Mouse (Mus musculus) heart, embryonic 13.5 days (tissue): ENCODE results near the gene Uckl1. TPM values are rescaled to one million over a fixed set of nuclear protein-coding genes. Genes with fewer than 3 reads are reported as not detected.

Experiments used
- ATAC-seq: fragments of 200-750 bp; cut with Nextera tagmentation; 2 replicates; pipeline ENCODE4 v1.8.0; 2017; ENCODE audit warnings: moderate TSS enrichment; ENCODE audit not compliant: insufficient number of reproducible peaks, low FRiP score, low TSS enrichment; ENCODE audit errors: extremely low read depth
- H3K27ac ChIP-seq: fragments of 300-500 bp; sonication (generic); replicated peaks from 2 replicates; pipeline ENCODE4 v1.5.1; 2015; ENCODE audit warnings: moderate library complexity, mild to moderate bottlenecking, inconsistent platforms
- H3K27me3 ChIP-seq: fragments of 300-500 bp; sonication (generic); replicated peaks from 2 replicates; pipeline ENCODE4 v1.6.1; 2015; ENCODE audit warnings: mild to moderate bottlenecking, inconsistent platforms
- H3K36me3 ChIP-seq: fragments of 300-500 bp; sonication (generic); 2 replicates; pipeline ENCODE4 v1.6.1; 2015; ENCODE audit warnings: mild to moderate bottlenecking, inconsistent platforms
- H3K4me1 ChIP-seq: fragments of 300-500 bp; sonication (generic); 2 replicates; pipeline ENCODE4 v1.6.1; 2015; ENCODE audit warnings: inconsistent platforms
- H3K4me2 ChIP-seq: fragments of 300-500 bp; sonication (generic); 2 replicates; pipeline ENCODE4 v1.6.1; 2015; ENCODE audit warnings: inconsistent platforms, mild to moderate bottlenecking, moderate library complexity
- H3K4me3 ChIP-seq: fragments of 300-500 bp; sonication (generic); 2 replicates; pipeline ENCODE4 v1.5.1; 2015; ENCODE audit warnings: moderate library complexity, mild to moderate bottlenecking, inconsistent platforms
- H3K9ac ChIP-seq: fragments of 300-500 bp; sonication (generic); 2 replicates; pipeline ENCODE4 v1.6.1; 2015; ENCODE audit warnings: inconsistent platforms, mild to moderate bottlenecking, moderate library complexity
- H3K9me3 ChIP-seq: fragments of 300-500 bp; sonication (generic); 2 replicates; pipeline ENCODE4 v1.6.1; 2016; ENCODE audit warnings: inconsistent platforms
- WGBS: fragments of 180-500 bp; shearing (Covaris S2); methylation state at CpG from one replicate; pipeline ENCODE4 v1.1.7; 2015; ENCODE audit warnings: mixed read lengths; 5-methylcytosine and 5-hydroxymethylcytosine counted together
- polyA plus RNA-seq: library from polyadenylated mRNA; unstranded; fragments of >200 nt; fragmentation: Nextera tagmentation; extraction: Ambion mirVana; gene quantifications from 2 replicates; pipeline ENCODE4 v1.2.1, GENCODE M21; 2015

Uckl1 gene
- polyA plus RNA-seq, 1 experiment from 2014 or later, result 63.8 TPM

DNA sequence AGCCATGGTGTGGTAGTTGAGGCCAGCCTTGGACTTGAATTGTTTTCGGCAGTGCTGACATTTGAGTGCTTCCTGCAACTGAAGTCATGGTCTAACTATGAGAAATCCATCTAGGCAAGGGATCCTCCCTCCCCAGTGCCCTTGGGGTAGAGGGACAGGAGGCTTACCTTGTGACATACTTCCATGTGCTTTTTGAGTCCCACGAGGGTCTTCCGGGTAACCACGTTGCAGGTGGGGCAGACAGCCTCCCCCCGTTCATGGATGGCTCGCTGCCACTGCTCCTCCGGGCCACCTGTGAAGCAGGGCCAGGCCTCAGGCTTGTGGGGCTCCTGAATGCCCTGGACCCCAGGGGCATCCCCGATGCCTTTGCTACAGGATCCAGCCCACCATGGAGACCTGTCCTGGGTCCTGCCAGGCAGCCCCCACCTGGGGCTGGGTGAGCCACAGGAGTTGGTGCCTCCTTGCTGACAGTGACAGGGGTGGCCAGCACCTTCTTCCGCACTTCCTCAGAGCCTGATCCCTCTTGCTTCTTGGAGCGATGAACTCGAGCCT, 3.6 kb upstream of the Uckl1 start:
- peaks cover 75% of the 10 kb centered on the region for H3K36me3 ChIP-seq
- H3K4me1 ChIP-seq, result peaks cover 22% of the 10 kb centered on the region
- no peak overlapping the region for H3K27ac ChIP-seq
- no peak for ATAC-seq
- no peaks in the 10 kb centered on the region for H3K27me3 ChIP-seq
- H3K4me3 ChIP-seq, result no peak overlapping the region
- no peak overlapping the region for H3K4me2 ChIP-seq
- H3K9ac ChIP-seq, result no peak overlapping the region
- H3K9me3 ChIP-seq, result no peaks in the 10 kb centered on the region
- 87% methylated on average over 11 of the region's 11 CpGs for WGBS

- WGBS, result 76% methylated on average over 6 of the region's 6 CpGs
- ATAC-seq, result no peak
- no peak overlapping the region for H3K27ac ChIP-seq
- H3K36me3 ChIP-seq, result peaks cover 77% of the 10 kb centered on the region
- H3K4me3 ChIP-seq, result no peak overlapping the region
- H3K4me1 ChIP-seq, result peaks cover 17% of the 10 kb centered on the region
- H3K27me3 ChIP-seq, result no peaks in the 10 kb centered on the region
- H3K4me2 ChIP-seq, result no peak overlapping the region
- no peaks in the 10 kb centered on the region for H3K9me3 ChIP-seq
- no peak overlapping the region for H3K9ac ChIP-seq
Measured at GRCm38 (mm10) chr2:181587796-181588195, 3.1 kb upstream of the Uckl1 start.

DNA sequence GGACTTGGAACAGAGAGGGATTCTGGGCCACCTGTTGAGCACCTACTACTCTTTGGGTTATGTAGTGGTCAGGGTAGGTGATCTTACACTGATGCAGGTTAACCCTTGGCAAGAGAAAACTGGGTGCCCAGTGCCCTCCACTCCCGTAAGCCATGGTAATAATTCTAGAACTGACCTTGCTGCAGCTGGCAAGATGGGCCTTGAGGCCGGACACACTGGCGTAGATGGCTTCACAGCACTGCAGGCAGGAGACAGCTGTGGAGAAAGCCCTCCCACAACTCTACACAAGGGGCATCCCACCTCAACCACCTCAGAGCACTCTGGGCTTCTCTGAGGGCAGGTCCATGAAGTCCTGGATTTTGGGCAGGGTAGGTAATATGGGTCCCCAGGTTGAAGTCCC, 1.4 kb upstream of the Uckl1 start:
- H3K4me3 ChIP-seq, result no peak overlapping the region
- ATAC-seq, result no peak
- H3K27me3 ChIP-seq, result no peaks in the 10 kb centered on the region
- H3K27ac ChIP-seq, result no peak overlapping the region
- H3K9ac ChIP-seq, result no peak overlapping the region
- H3K4me2 ChIP-seq, result no peak overlapping the region
- peaks cover 77% of the 10 kb centered on the region for H3K36me3 ChIP-seq
- peaks cover 14% of the 10 kb centered on the region for H3K4me1 ChIP-seq
- no peaks in the 10 kb centered on the region for H3K9me3 ChIP-seq
- 98% methylated on average over 3 of the region's 3 CpGs for WGBS

DNA sequence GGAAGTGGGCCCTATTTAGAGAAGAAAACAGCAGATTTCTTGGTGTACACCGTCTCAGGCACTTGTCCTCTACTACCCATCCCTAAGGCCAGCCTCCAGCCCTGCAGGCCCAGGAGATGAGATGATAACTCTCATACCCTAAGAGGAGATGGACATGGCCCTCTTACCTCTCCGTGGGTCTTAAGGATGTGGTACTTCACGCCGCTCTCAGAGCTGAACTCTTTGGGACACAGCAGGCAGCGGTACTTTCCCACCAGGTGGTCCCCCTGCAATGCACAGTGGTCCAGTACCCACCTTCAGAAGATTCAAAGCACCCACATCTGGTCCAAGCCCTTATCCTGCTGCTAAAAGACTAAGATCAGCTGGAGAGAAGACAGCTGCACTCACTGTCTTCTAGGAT, 814 bp upstream of the Uckl1 start:
- Histone ChIP-seq H3K9me3 (no peaks in the 10 kb centered on the region), H3K9ac (no peak overlapping the region), H3K27me3 (no peaks in the 10 kb centered on the region), H3K4me2 (no peak overlapping the region), H3K4me1 (peaks cover 11% of the 10 kb centered on the region), H3K27ac (no peak overlapping the region), H3K4me3 (no peak overlapping the region), H3K36me3 (peaks cover 74% of the 10 kb centered on the region)
- ATAC-seq, result no peak
- 87% methylated on average over 5 of the region's 5 CpGs for WGBS

DNA sequence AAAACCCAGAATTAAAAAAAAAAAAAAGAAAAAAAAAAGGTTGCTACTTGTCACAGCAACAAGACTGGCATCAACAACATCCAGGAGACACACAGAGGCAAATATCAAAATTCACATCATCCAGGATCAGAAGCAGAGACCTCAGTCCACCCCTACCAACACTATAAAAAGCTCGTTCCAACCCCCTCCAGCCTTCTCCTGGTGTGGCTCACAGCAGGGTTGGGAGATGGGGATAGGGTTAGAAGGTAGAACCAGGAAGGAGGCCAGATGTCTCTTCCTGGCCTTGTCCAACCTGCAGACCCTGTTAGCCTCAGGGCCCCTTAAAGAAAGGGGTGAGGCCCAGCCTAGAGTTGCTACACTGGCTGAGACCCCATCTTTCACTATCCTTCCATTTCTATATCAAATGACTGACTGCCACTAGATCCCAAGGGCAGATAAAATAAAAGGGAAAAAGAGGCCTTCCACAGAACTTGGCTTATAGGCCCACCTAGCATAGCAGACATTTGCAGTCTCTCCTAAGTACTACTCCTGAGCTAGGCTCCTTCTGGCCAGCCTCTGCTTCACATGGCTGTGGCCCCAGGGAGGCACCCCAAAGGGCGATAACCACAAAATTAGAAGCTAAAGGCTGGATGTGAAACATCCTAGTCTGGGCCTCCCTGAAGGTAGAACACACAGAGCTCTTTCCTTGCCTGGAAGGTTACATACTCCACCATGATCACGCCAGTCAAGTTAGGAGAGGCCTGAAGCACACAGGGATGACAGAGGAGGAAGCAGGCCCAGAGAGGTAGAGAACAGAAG, 1.0 kb downstream of the Uckl1 start:
- Histone ChIP-seq H3K4me3 (no peak overlapping the region), H3K9me3 (no peaks in the 10 kb centered on the region), H3K27ac (no peak overlapping the region), H3K36me3 (peaks cover 56% of the 10 kb centered on the region), H3K27me3 (no peaks in the 10 kb centered on the region), H3K4me1 (peaks cover 27% of the 10 kb centered on the region), H3K9ac (no peak overlapping the region), H3K4me2 (no peak overlapping the region)
- 77% methylated on average over 3 of the region's 3 CpGs for WGBS
- no peak for ATAC-seq

DNA sequence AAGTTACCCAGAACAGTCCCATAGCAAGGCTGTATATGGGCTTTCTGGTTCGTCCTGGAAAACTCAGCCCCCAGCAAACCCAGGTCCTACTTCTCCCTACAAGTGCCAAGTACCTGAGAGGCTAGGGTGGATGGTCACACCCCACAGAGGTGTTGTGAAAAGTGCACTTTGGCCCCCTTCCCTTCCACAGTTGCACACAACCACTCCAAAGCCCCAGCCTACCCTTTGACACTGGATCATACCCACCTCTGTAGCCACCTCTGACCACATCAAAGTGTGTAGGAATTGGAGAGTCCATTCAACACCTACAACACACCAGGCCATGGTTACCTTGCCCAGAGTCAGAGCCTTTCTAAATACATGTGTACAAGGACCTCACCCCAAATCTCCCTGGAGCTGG, 1.8 kb downstream of the Uckl1 start:
- ATAC-seq, result no peak
- H3K27me3 ChIP-seq, result no peaks in the 10 kb centered on the region
- peaks cover 49% of the 10 kb centered on the region for H3K36me3 ChIP-seq

GRCm38 (mm10) chr2:181582358-181582757, 2.3 kb downstream of the Uckl1 start:
- Histone ChIP-seq H3K9ac (peak overlapping the region; percentile 97), H3K4me3 (peak overlapping the region; percentile 91), H3K36me3 (peaks cover 43% of the 10 kb centered on the region), H3K27me3 (no peaks in the 10 kb centered on the region), H3K9me3 (no peaks in the 10 kb centered on the region), H3K27ac (no peak overlapping the region), H3K4me1 (peaks cover 40% of the 10 kb centered on the region), H3K4me2 (peak overlapping the region; percentile 92)
- 83% methylated on average over 2 of the region's 2 CpGs for whole genome bisulfite sequencing
- no peak for ATAC-seq

More for the DNA sequence above, 1.8 kb downstream of the Uckl1 start:
- H3K4me3 ChIP-seq, result no peak overlapping the region
- no peaks in the 10 kb centered on the region for H3K9me3 ChIP-seq
- H3K4me2 ChIP-seq, result no peak overlapping the region
- peaks cover 34% of the 10 kb centered on the region for H3K4me1 ChIP-seq
- 75% methylated on average over 1 of the region's 1 CpGs for WGBS
- no peak overlapping the region for H3K9ac ChIP-seq
- H3K27ac ChIP-seq, result no peak overlapping the region

DNA sequence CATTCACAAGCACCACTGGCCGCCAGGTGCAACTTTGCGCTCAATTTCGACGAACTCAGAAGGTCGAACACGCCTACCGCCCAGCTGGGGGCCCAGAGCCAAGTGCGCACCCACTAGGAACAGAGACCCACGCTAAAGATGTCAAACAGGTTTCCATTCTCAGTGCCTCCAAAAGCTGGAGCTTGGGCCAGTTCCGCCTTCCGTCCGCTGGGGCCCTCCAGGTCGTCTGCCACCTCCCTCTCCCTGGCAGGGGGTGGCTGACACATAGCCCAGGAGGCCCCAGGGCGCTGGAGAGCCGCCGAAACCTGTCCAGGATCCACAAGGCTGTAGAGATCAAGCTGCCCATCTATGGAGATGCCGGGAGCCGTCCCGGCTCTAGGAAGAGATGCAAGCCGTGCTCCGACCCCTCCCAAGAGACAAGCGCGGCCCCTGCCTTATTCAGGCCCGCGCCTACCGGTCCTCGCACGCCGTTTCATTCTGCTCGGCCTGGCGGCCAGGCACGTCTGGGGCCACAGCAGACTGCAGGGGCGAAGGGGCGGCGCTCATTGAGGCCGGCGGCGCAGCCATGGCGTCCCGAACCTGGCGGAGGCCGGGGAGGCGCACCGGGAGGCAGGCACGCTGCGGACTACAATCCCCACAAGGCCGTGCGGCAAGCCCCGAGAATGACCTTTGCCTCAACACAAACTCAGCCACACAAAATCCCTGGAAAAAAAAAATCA, 3.1 kb downstream of the Uckl1 start:
- Histone ChIP-seq H3K36me3 (peaks cover 35% of the 10 kb centered on the region), H3K4me2 (peak overlapping the region; percentile 92), H3K4me3 (peak overlapping the region; percentile 91), H3K4me1 (peaks cover 46% of the 10 kb centered on the region), H3K9me3 (no peaks in the 10 kb centered on the region), H3K9ac (peak overlapping the region; percentile 97), H3K27ac (peak overlapping the region; percentile 97), H3K27me3 (no peaks in the 10 kb centered on the region)
- peak; percentile 70 for ATAC-seq
- WGBS, result under 1% methylated on average over 49 of the region's 49 CpGs

GRCm38 (mm10) chr2:181581016-181581401, 3.7 kb downstream of the Uckl1 start:
- H3K4me1 ChIP-seq, result peaks cover 48% of the 10 kb centered on the region
- under 1% methylated on average over 11 of the region's 11 CpGs for WGBS
- ATAC-seq, result peak; percentile 61
- no peaks in the 10 kb centered on the region for H3K9me3 ChIP-seq
- H3K27ac ChIP-seq, result peak overlapping the region; percentile 97
- peak overlapping the region; percentile 97 for H3K9ac ChIP-seq
- peaks cover 29% of the 10 kb centered on the region for H3K36me3 ChIP-seq
- no peaks in the 10 kb centered on the region for H3K27me3 ChIP-seq
- peak overlapping the region; percentile 92 for H3K4me2 ChIP-seq
- peak overlapping the region; percentile 91 for H3K4me3 ChIP-seq

GRCm38 (mm10) chr2:181580131-181580772, 4.4 kb downstream of the Uckl1 start:
- Histone ChIP-seq H3K4me3 (peak overlapping the region; percentile 91), H3K9me3 (no peaks in the 10 kb centered on the region), H3K4me2 (peak overlapping the region; percentile 92), H3K9ac (peak overlapping the region; percentile 97), H3K36me3 (peaks cover 22% of the 10 kb centered on the region), H3K4me1 (peaks cover 48% of the 10 kb centered on the region), H3K27me3 (no peaks in the 10 kb centered on the region), H3K27ac (peak overlapping the region; percentile 97)
- WGBS, result 71% methylated on average over 5 of the region's 5 CpGs
- no peak for ATAC-seq

DNA sequence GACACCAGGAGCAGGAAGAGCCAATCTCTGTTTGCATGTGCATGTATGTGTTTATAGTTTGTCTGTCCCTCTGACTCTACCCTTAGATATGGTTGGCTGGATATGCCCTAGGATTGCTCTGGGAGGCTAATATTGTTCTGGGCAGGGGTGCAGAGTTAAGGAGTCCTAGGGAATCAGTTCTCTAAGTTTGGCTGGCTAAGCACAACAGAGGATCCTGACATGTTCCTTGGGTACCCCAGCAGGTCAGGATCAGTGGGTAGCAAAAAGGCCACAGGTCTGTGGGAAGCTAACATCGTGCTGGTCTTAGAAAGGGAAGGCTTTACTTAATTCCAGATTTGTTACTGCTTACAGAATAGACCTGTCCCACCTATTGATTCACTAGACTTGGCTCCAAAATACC, 5.0 kb downstream of the Uckl1 start:
- Histone ChIP-seq H3K9me3 (no peaks in the 10 kb centered on the region), H3K4me2 (peak overlapping the region; percentile 92; the same call in 1 of the 2 replicates), H3K4me3 (no peak overlapping the region), H3K36me3 (peaks cover 18% of the 10 kb centered on the region), H3K27ac (0 out of 2 replicates have a peak overlapping the region, but pooled peaks have one; percentile 58), H3K4me1 (peaks cover 48% of the 10 kb centered on the region), H3K27me3 (no peaks in the 10 kb centered on the region), H3K9ac (peak overlapping the region; percentile 97)
- ATAC-seq, result no peak
- 92% methylated on average over 1 of the region's 1 CpGs for WGBS
